Mouse (Mus musculus) kidney, adult 18-20 months (tissue): Measurements from ENCODE around the gene Plcb2.
A peak's percentile ranks its signal among the peaks of the same experiment; 100 is the strongest.

Experiments
- DNase-seq: peaks from one replicate; pipeline ENCODE4 v3.0.0; 2021

The Plcb2 gene

GRCm38 (mm10) chr2:118750476-118750875, 22.2 kb upstream of the Plcb2 start:
- no peak for DNase-seq

- DNase-seq: no peak
Measured at GRCm38 (mm10) chr2:118749341-118749884, 21.2 kb upstream of the Plcb2 start.

- peak; percentile 33 for DNase-seq
Measured at GRCm38 (mm10) chr2:118747301-118747960, 19.2 kb upstream of the Plcb2 start.

GRCm38 (mm10) chr2:118745915-118746901, 18.0 kb upstream of the Plcb2 start:
- DNase-seq: peak; percentile 54

GRCm38 (mm10) chr2:118745232-118745884, 17.1 kb upstream of the Plcb2 start, which contains the start of gene Inafm2:
Inafm2 (plus strand) TSS chr2:118745758.
- DNase-seq: peak; percentile 90

GRCm38 (mm10) chr2:118744621-118745020, 16.4 kb upstream of the Plcb2 start:
- no peak for DNase-seq

- no peak for DNase-seq
Measured at GRCm38 (mm10) chr2:118743261-118743943, 15.2 kb upstream of the Plcb2 start.

GRCm38 (mm10) chr2:118741183-118741582, 12.9 kb upstream of the Plcb2 start:
- no peak for DNase-seq

GRCm38 (mm10) chr2:118740341-118740740, 12.1 kb upstream of the Plcb2 start:
- DNase-seq: no peak

GRCm38 (mm10) chr2:118733341-118733740, 5.1 kb upstream of the Plcb2 start:
- DNase-seq: no peak

GRCm38 (mm10) chr2:118731981-118732380, 3.7 kb upstream of the Plcb2 start:
- DNase-seq: no peak

- peak; percentile 78 for DNase-seq
Measured at GRCm38 (mm10) chr2:118730622-118730915, 2.3 kb upstream of the Plcb2 start.

GRCm38 (mm10) chr2:118729816-118730621, 1.8 kb upstream of the Plcb2 start:
- no peak for DNase-seq

- no peak for DNase-seq
Measured at GRCm38 (mm10) chr2:118729194-118729593, 956 bp upstream of the Plcb2 start.

- no peak for DNase-seq
Measured at GRCm38 (mm10) chr2:118727911-118728310, 327 bp downstream of the Plcb2 start.

- DNase-seq: no peak
Measured at GRCm38 (mm10) chr2:118726873-118727272, 1.4 kb downstream of the Plcb2 start.

GRCm38 (mm10) chr2:118725511-118725910, 2.7 kb downstream of the Plcb2 start:
- peak; percentile 38 for DNase-seq

- no peak for DNase-seq
Measured at GRCm38 (mm10) chr2:118723693-118724486, 4.3 kb downstream of the Plcb2 start.

GRCm38 (mm10) chr2:118716677-118717076, 11.6 kb downstream of the Plcb2 start:
- no peak for DNase-seq

GRCm38 (mm10) chr2:118714230-118714629, 14.0 kb downstream of the Plcb2 start:
- no peak for DNase-seq

GRCm38 (mm10) chr2:118713631-118714030, 14.6 kb downstream of the Plcb2 start:
- DNase-seq: no peak
